Mouse (Mus musculus) liver, embryonic 11.5 days (tissue): ENCODE measurements at regions not wholly inside any gene's neighbourhood (a gene's known extent, or its start where the extent isn't known, plus 50 kb on each side); places are given as distances from the start of the nearest gene placed in this dataset.
"Not testable (repeated sequence)": the region's sequence is repeated elsewhere in the genome, so short reads cannot be mapped to it uniquely, and the experiment has no call there.

Experiments
- ATAC-seq: fragments of 200-750 bp; cut with Nextera tagmentation; replicated peaks from 2 replicates; pipeline ENCODE4 v1.8.0; 2017; ENCODE audit warnings: moderate number of reproducible peaks, mild to moderate bottlenecking, moderate TSS enrichment, moderate library complexity; ENCODE audit not compliant: low FRiP score
- DNase-seq: peaks from one replicate; pipeline ENCODE4 v3.0.0-alpha.2; 2017; ENCODE audit warnings: low spot score
- H3K27ac ChIP-seq: fragments of 300-500 bp; sonication (generic); 2 replicates; pipeline ENCODE4 v1.5.1; 2014; ENCODE audit warnings: mild to moderate bottlenecking, low read depth, low read length, control low read depth
- H3K27me3 ChIP-seq: fragments of 300-500 bp; sonication (generic); replicated peaks from 2 replicates; pipeline ENCODE4 v1.6.1; 2014; ENCODE audit warnings: low read length, mixed read lengths; ENCODE audit not compliant: control insufficient read depth, insufficient read depth
- H3K36me3 ChIP-seq: fragments of 300-500 bp; sonication (generic); 2 replicates; pipeline ENCODE4 v1.6.1; 2014; ENCODE audit warnings: mild to moderate bottlenecking, low read length, moderate library complexity, mixed read lengths; ENCODE audit not compliant: control insufficient read depth, insufficient read depth
- H3K4me1 ChIP-seq: fragments of 300-500 bp; sonication (generic); replicated peaks from 2 replicates; pipeline ENCODE4 v1.6.1; 2014; ENCODE audit warnings: low read length, mixed read lengths; ENCODE audit not compliant: control insufficient read depth, insufficient read depth
- H3K4me2 ChIP-seq: fragments of 300-500 bp; sonication (generic); 2 replicates; pipeline ENCODE4 v1.6.1; 2014; ENCODE audit warnings: mild to moderate bottlenecking, control low read depth, moderate library complexity
- H3K4me3 ChIP-seq: fragments of 300-500 bp; sonication (generic); 2 replicates; pipeline ENCODE4 v1.5.1; 2014; ENCODE audit warnings: low read depth, low read length, control low read depth
- H3K9ac ChIP-seq: fragments of 300-500 bp; sonication (generic); 2 replicates; pipeline ENCODE4 v1.6.1; 2014; ENCODE audit warnings: low read depth, low read length, control low read depth
- H3K9me3 ChIP-seq: fragments of 300-500 bp; sonication (generic); 2 replicates; pipeline ENCODE4 v1.6.1; 2016; ENCODE audit warnings: low read length, inconsistent platforms, mixed read lengths; ENCODE audit not compliant: control insufficient read depth
- WGBS: fragments of 180-500 bp; shearing (Covaris S2); extraction: QIAGEN DNeasy Blood & Tissue Kit; methylation state at CpG from one replicate; pipeline ENCODE4 v1.1.7; 2014; 5-methylcytosine and 5-hydroxymethylcytosine counted together

- H3K9me3 ChIP-seq, result no peaks in the 10 kb centered on the region
- no peaks in the 10 kb centered on the region for H3K36me3 ChIP-seq
- H3K27ac ChIP-seq, result no peak overlapping the region
- DNase-seq (no peak), ATAC-seq (no peak)
- no peaks in the 10 kb centered on the region for H3K27me3 ChIP-seq
- no peaks in the 10 kb centered on the region for H3K4me1 ChIP-seq
- 67% methylated on average over 4 of the region's 4 CpGs for WGBS
- no peak overlapping the region for H3K4me3 ChIP-seq
- no peak overlapping the region for H3K9ac ChIP-seq
- H3K4me2 ChIP-seq, result no peak overlapping the region
Observed at GRCm38 (mm10) chr6:101674846-101675245, 297.1 kb upstream of the Pdzrn3 start.

GRCm38 (mm10) chr6:101670770-101671169 lies 293.1 kb upstream of the Pdzrn3 start:
- DNase-seq (no peak), ATAC-seq (no peak)
- H3K4me1 ChIP-seq, result no peaks in the 10 kb centered on the region
- H3K9ac ChIP-seq, result no peak overlapping the region
- H3K27ac ChIP-seq, result no peak overlapping the region
- H3K4me3 ChIP-seq, result no peak overlapping the region
- no peaks in the 10 kb centered on the region for H3K27me3 ChIP-seq
- no peak overlapping the region for H3K4me2 ChIP-seq
- H3K9me3 ChIP-seq, result no peaks in the 10 kb centered on the region
- no peaks in the 10 kb centered on the region for H3K36me3 ChIP-seq
- 59% methylated on average over 5 of the region's 5 CpGs for WGBS

- ATAC-seq (no peak), DNase-seq (no peak)
- no peaks in the 10 kb centered on the region for H3K4me1 ChIP-seq
- H3K4me2 ChIP-seq, result no peak overlapping the region
- no peak overlapping the region for H3K27ac ChIP-seq
- no peaks in the 10 kb centered on the region for H3K27me3 ChIP-seq
- WGBS, result 74% methylated on average over 5 of the region's 5 CpGs
- H3K36me3 ChIP-seq, result no peaks in the 10 kb centered on the region
- H3K4me3 ChIP-seq, result no peak overlapping the region
- no peaks in the 10 kb centered on the region for H3K9me3 ChIP-seq
- no peak overlapping the region for H3K9ac ChIP-seq
Observed at GRCm38 (mm10) chr6:101669118-101669845, 291.6 kb upstream of the Pdzrn3 start.

- DNase-seq (no peak), ATAC-seq (no peak)
- H3K4me1 ChIP-seq, result no peaks in the 10 kb centered on the region
- WGBS, result 80% methylated on average over 6 of the region's 6 CpGs
- no peak overlapping the region for H3K4me3 ChIP-seq
- no peak overlapping the region for H3K27ac ChIP-seq
- H3K4me2 ChIP-seq, result no peak overlapping the region
- no peaks in the 10 kb centered on the region for H3K27me3 ChIP-seq
- H3K36me3 ChIP-seq, result no peaks in the 10 kb centered on the region
- H3K9ac ChIP-seq, result no peak overlapping the region
- H3K9me3 ChIP-seq, result no peaks in the 10 kb centered on the region
Observed at GRCm38 (mm10) chr6:101654351-101654750, 276.7 kb upstream of the Pdzrn3 start.

GRCm38 (mm10) chr6:101650348-101650747 lies 272.7 kb upstream of the Pdzrn3 start:
- not testable (repeated sequence) for H3K9ac ChIP-seq, H3K27ac ChIP-seq, H3K4me2 ChIP-seq, ATAC-seq, H3K9me3 ChIP-seq, H3K4me1 ChIP-seq, H3K36me3 ChIP-seq, H3K4me3 ChIP-seq, H3K27me3 ChIP-seq
- peak; percentile 34 for DNase-seq
- 14% methylated on average over 5 of the region's 6 CpGs for WGBS

- Histone ChIP-seq H3K27ac (no peak overlapping the region), H3K4me1 (no peaks in the 10 kb centered on the region), H3K4me2 (no peak overlapping the region), H3K9ac (no peak overlapping the region), H3K36me3 (no peaks in the 10 kb centered on the region), H3K9me3 (no peaks in the 10 kb centered on the region), H3K4me3 (no peak overlapping the region), H3K27me3 (no peaks in the 10 kb centered on the region)
- no peak for DNase-seq
- WGBS, result 61% methylated on average over 1 of the region's 1 CpGs
- ATAC-seq, result no peak
Observed at GRCm38 (mm10) chr6:101617295-101617694, 239.6 kb upstream of the Pdzrn3 start.

GRCm38 (mm10) chr6:101616776-101617175 lies 239.1 kb upstream of the Pdzrn3 start:
- H3K4me1 ChIP-seq, result no peaks in the 10 kb centered on the region
- no peak overlapping the region for H3K4me2 ChIP-seq
- ATAC-seq, result no peak
- H3K9me3 ChIP-seq, result no peaks in the 10 kb centered on the region
- no peak overlapping the region for H3K27ac ChIP-seq
- WGBS, result 41% methylated on average over 3 of the region's 3 CpGs
- H3K27me3 ChIP-seq, result no peaks in the 10 kb centered on the region
- no peaks in the 10 kb centered on the region for H3K36me3 ChIP-seq
- no peak overlapping the region for H3K4me3 ChIP-seq
- no peak for DNase-seq
- H3K9ac ChIP-seq, result no peak overlapping the region

- Histone ChIP-seq H3K36me3 (no peaks in the 10 kb centered on the region), H3K4me1 (no peaks in the 10 kb centered on the region), H3K4me3 (no peak overlapping the region), H3K27me3 (no peaks in the 10 kb centered on the region), H3K27ac (no peak overlapping the region), H3K9ac (no peak overlapping the region), H3K4me2 (no peak overlapping the region), H3K9me3 (no peaks in the 10 kb centered on the region)
- no peak for ATAC-seq
- DNase-seq, result no peak
- WGBS, result 81% methylated on average over 4 of the region's 4 CpGs
Observed at GRCm38 (mm10) chr6:101609015-101609414, 231.3 kb upstream of the Pdzrn3 start.

GRCm38 (mm10) chr6:101603083-101603482 lies 225.4 kb upstream of the Pdzrn3 start:
- no peak overlapping the region for H3K27ac ChIP-seq
- H3K36me3 ChIP-seq, result no peaks in the 10 kb centered on the region
- H3K4me1 ChIP-seq, result no peaks in the 10 kb centered on the region
- no peak for DNase-seq
- no peak overlapping the region for H3K4me3 ChIP-seq
- no peak overlapping the region for H3K4me2 ChIP-seq
- ATAC-seq, result no peak
- 68% methylated on average over 6 of the region's 6 CpGs for WGBS
- H3K27me3 ChIP-seq, result no peaks in the 10 kb centered on the region
- H3K9ac ChIP-seq, result no peak overlapping the region
- H3K9me3 ChIP-seq, result no peaks in the 10 kb centered on the region
